Mouse (Mus musculus) neural tube, embryonic 13.5 days (tissue): ENCODE data around the gene Sema4b. TPM values are rescaled to one million over a fixed set of nuclear protein-coding genes. Genes with fewer than 3 reads are reported as not detected.

Experiments
- ATAC-seq: fragments of 200-750 bp; cut with Nextera tagmentation; 2 replicates; pipeline ENCODE4 v1.8.0; 2017; ENCODE audit warnings: low read depth, mild to moderate bottlenecking, moderate TSS enrichment, moderate library complexity
- H3K27ac ChIP-seq: fragments of 300-500 bp; sonication (generic); replicated peaks from 2 replicates; pipeline ENCODE4 v1.5.1; 2015; ENCODE audit warnings: moderate library complexity, mild to moderate bottlenecking, inconsistent platforms
- H3K27me3 ChIP-seq: fragments of 300-500 bp; sonication (generic); 2 replicates; pipeline ENCODE4 v1.6.1; 2015; ENCODE audit warnings: mild to moderate bottlenecking, inconsistent platforms
- H3K36me3 ChIP-seq: fragments of 300-500 bp; sonication (generic); 2 replicates; pipeline ENCODE4 v1.6.1; 2015; ENCODE audit warnings: mild to moderate bottlenecking, inconsistent platforms
- H3K4me1 ChIP-seq: fragments of 300-500 bp; sonication (generic); replicated peaks from 2 replicates; pipeline ENCODE4 v1.6.1; 2015; ENCODE audit warnings: inconsistent platforms
- H3K4me2 ChIP-seq: fragments of 300-500 bp; sonication (generic); 2 replicates; pipeline ENCODE4 v1.6.1; 2015; ENCODE audit warnings: inconsistent platforms, mild to moderate bottlenecking, moderate library complexity
- H3K4me3 ChIP-seq: fragments of 300-500 bp; sonication (generic); 2 replicates; pipeline ENCODE4 v1.5.1; 2015; ENCODE audit warnings: mild to moderate bottlenecking, inconsistent platforms
- H3K9ac ChIP-seq: fragments of 300-500 bp; sonication (generic); 2 replicates; pipeline ENCODE4 v1.6.1; 2015; ENCODE audit warnings: moderate library complexity, mild to moderate bottlenecking, inconsistent platforms
- H3K9me3 ChIP-seq: fragments of 300-500 bp; sonication (generic); 2 replicates; pipeline ENCODE4 v1.6.1; 2016; ENCODE audit warnings: inconsistent platforms
- WGBS: fragments of 180-500 bp; shearing (Covaris S2); methylation state at CpG from one replicate; pipeline ENCODE4 v1.1.7; 2015; 5-methylcytosine and 5-hydroxymethylcytosine counted together
- polyA plus RNA-seq: library from polyadenylated mRNA; unstranded; fragments of >200 nt; fragmentation: Nextera tagmentation; extraction: Ambion mirVana; gene quantifications from 2 replicates; pipeline ENCODE4 v1.2.1, GENCODE M21; 2015

Sema4b gene
- polyA plus RNA-seq, 1 experiment from 2014 or later = 23.2 TPM

DNA sequence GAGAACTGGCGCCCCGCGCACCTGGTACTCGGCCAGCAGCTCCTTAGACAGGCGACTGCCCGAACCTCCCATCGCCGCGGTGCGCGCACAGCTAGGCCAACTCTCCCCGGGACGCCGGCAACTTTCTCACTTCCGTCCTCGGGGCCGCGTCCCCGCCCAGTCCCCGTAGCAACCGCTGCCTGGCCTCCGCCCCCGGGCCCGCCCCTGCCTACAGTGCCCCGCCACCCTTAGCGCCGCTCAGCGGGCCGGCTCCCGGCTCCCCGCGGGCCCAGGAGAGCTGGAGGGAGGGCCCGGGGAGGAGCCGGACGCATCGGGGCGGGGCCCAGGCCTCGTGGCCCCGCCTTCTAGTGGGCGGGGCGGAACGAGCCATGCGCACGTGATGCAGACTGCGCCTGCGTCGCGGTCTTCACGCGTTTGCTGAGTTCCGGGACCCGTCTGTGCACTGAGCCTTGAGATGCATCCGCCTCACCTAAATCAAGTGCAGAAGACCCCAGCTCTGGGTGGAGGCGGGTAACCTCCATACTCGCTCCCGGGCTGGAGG lies 45.9 kb downstream of the Sema4b start, which contains the start of the genes Cib1 and Gdpgp1:
TSS of gene Cib1 (minus strand) at position 325 of the 541 bp plus-strand sequence.
TSS of gene Gdpgp1 (plus strand) at position 377 of the 541 bp plus-strand sequence.
- peaks cover 37% of the 10 kb centered on the region for H3K4me1 ChIP-seq
- peak within 1 kb of the TSS; percentile 70 for H3K4me3 ChIP-seq
- H3K27ac ChIP-seq = peak within 1 kb of the TSS; percentile 79
- H3K4me2 ChIP-seq = peak within 1 kb of the TSS; percentile 91
- peaks cover 9% of the 10 kb centered on the region for H3K36me3 ChIP-seq
- no peaks in the 10 kb centered on the region for H3K9me3 ChIP-seq
- H3K27me3 ChIP-seq = no peaks in the 10 kb centered on the region; the same call in 1 of the 2 replicates
- H3K9ac ChIP-seq = peak within 1 kb of the TSS; percentile 77
- ATAC-seq = peak; percentile 95
- under 1% methylated on average over 47 of the region's 56 CpGs for WGBS

DNA sequence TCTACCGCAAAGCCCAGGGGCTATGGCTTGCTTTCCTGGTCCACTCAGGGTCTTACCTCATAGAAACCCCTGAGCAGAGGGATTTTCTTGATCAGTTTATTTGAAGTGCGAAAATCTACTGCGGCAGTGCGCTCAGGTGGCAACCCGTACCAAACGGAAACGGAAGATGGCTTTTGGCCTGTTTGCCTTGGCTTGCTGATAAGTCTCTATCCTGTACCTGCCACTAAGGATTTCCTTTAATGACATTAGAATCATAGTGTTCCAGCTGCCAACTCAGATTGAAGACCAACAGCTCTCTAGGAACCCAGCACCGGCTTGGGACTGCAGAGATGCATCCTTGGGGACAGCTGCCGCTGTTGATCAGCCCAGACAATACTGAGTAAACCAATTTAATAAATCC lies 47.2 kb downstream of the Sema4b start:
- Histone ChIP-seq H3K4me3 (peak overlapping the region; percentile 70), H3K9ac (peak overlapping the region; percentile 60), H3K4me2 (peak overlapping the region; percentile 91), H3K9me3 (no peaks in the 10 kb centered on the region), H3K36me3 (peaks cover 8% of the 10 kb centered on the region), H3K27me3 (no peaks in the 10 kb centered on the region; the same call in 1 of the 2 replicates), H3K4me1 (peaks cover 37% of the 10 kb centered on the region), H3K27ac (no peak overlapping the region)
- ATAC-seq = no peak
- 76% methylated on average over 9 of the region's 9 CpGs for WGBS

DNA sequence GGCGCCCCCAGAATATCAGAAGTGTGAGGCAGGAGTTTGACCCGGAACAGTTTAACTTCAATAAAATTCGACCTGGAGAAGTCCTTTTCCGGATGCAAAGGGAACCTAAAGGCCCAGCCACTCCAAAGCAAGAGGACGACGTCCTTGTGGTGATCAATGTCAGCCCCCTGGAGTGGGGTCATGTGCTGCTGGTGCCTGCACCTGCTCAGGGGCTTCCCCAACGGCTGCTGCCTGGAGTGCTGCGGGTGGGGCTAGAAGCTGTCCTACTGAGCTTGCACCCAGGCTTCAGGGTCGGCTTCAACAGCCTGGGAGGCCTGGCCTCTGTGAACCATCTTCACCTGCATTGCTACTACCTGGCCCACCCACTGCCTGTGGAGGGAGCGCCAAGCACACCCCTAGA lies 51.9 kb downstream of the Sema4b start:
- H3K36me3 ChIP-seq = peaks cover 34% of the 10 kb centered on the region
- H3K27me3 ChIP-seq = no peaks in the 10 kb centered on the region
- 89% methylated on average over 10 of the region's 10 CpGs for WGBS
- H3K4me2 ChIP-seq = no peak overlapping the region
- H3K4me3 ChIP-seq = no peak overlapping the region
- H3K9me3 ChIP-seq = no peaks in the 10 kb centered on the region
- H3K4me1 ChIP-seq = peaks cover 19% of the 10 kb centered on the region
- ATAC-seq = no peak
- H3K27ac ChIP-seq = no peak overlapping the region
- no peak overlapping the region for H3K9ac ChIP-seq

DNA sequence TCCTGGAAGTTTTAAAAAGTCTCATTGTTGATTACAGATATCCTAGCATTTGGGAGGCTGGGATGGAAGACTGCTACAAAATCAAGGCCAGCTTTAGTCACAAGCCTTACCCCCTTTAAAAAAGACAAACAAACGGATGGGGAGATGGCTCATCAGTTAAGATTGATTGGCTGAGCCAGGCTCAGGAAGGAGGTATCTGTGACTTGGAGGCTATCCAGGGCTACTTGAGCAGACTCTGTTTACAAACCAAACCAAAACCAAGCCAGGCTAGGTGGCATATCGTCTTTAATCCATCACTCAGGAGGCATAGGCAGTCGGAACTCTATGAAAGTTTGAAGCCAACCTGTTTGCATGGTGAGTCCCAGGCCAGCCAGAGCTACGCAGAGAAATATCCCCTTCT lies 55.0 kb downstream of the Sema4b start:
- Histone ChIP-seq H3K27ac (no peak overlapping the region), H3K27me3 (no peaks in the 10 kb centered on the region), H3K4me3 (no peak overlapping the region), H3K36me3 (peaks cover 34% of the 10 kb centered on the region), H3K9me3 (no peaks in the 10 kb centered on the region), H3K9ac (no peak overlapping the region), H3K4me2 (no peak overlapping the region), H3K4me1 (no peaks in the 10 kb centered on the region)
- no peak for ATAC-seq
- 91% methylated on average over 4 of the region's 4 CpGs for WGBS

DNA sequence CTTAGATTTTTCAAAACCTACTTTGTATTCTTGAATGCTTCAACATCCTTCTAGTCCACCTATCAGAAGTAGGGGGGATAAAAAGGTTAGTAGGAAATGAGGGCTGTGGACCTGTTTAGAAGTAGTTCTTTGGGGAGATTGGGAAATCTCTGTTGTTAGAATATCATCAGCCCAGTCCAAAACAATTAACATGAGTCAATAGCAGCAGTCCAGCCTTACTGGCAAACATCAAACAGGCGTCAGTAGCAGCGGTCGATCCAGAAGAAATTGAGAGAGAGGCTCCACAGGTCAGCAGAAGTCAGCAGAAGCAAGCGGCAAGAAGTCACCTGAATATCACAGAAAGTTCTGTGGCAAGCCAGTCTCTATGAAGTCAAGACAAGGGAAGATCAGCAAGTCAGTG lies 58.2 kb downstream of the Sema4b start:
- Histone ChIP-seq H3K9ac (no peak overlapping the region), H3K27me3 (no peaks in the 10 kb centered on the region), H3K9me3 (no peaks in the 10 kb centered on the region), H3K36me3 (peaks cover 16% of the 10 kb centered on the region), H3K4me2 (no peak overlapping the region), H3K27ac (no peak overlapping the region), H3K4me1 (peaks cover 5% of the 10 kb centered on the region; the same call in 1 of the 2 replicates), H3K4me3 (no peak overlapping the region)
- WGBS = 96% methylated on average over 4 of the region's 4 CpGs
- no peak for ATAC-seq

DNA sequence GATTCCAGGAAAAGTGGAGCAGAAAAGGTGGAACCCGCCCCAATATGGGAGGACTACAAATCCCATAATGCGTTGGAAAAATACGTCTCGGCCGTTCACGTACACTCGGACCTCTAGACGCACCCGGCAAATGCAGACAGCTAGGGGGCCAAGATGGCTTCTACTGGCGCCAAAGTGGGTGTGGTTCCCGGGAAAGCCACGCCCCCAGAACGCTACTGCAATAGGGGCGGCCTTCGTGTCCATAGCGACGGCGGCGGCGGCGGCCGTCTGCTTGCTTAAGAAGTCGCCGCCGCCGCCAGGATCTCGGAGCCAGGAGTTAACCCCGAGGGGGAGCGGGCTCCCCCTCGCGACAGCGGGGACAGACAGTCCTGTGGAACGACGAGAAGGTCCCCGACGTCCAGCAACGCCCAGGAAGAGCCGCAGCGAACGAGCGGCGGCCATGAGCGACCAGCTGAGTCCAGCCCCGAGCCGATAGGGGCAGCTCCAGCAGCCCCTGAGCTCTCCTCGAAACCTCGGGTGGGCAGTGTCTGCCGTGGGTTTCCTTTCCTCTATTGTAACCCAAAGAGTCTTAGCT lies 59.6 kb downstream of the Sema4b start, which contains the start of gene Ttll13:
TSS of gene Ttll13 (plus strand) at position 229 of the 574 bp plus-strand sequence.
- ATAC-seq = peak; percentile 98
- 0 out of 2 replicates have a peak, but pooled peaks cover 6% of the 10 kb centered on the region for H3K27me3 ChIP-seq
- WGBS = under 1% methylated on average over 48 of the region's 48 CpGs
- no peaks in the 10 kb centered on the region for H3K9me3 ChIP-seq
- H3K27ac ChIP-seq = peak within 1 kb of the TSS; percentile 88
- peak within 1 kb of the TSS; percentile 65 for H3K9ac ChIP-seq
- H3K4me2 ChIP-seq = peak within 1 kb of the TSS; percentile 57
- H3K36me3 ChIP-seq = peaks cover 2% of the 10 kb centered on the region; the same call in 1 of the 2 replicates
- H3K4me3 ChIP-seq = peak within 1 kb of the TSS; percentile 47
- peaks cover 5% of the 10 kb centered on the region; the same call in 1 of the 2 replicates for H3K4me1 ChIP-seq

DNA sequence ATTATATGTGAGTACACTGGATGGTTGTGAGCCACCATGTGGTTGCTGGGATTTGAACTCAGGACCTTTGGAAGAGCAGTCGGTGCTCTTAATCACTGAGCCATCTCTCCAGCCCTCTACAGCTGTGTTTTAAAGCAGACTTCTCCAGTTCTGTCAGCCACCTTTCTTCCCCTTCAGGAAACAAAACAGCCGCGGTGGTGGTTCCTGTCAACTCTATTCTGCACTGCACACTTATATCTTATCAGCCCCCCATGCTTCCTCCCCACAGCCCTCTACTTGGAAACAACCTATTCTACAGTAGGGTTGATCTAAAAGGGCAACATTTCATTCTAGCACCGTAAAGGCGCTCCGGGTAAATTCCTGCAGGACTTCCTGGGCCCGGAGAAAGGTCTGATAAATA lies 60.2 kb downstream of the Sema4b start:
- Histone ChIP-seq H3K9me3 (no peaks in the 10 kb centered on the region), H3K4me2 (peak overlapping the region; percentile 57), H3K4me3 (peak overlapping the region; percentile 47), H3K27ac (peak overlapping the region; percentile 88), H3K36me3 (no peaks in the 10 kb centered on the region), H3K27me3 (0 out of 2 replicates have a peak, but pooled peaks cover 6% of the 10 kb centered on the region), H3K9ac (peak overlapping the region; percentile 65; the same call in 1 of the 2 replicates), H3K4me1 (peaks cover 5% of the 10 kb centered on the region; the same call in 1 of the 2 replicates)
- 72% methylated on average over 7 of the region's 7 CpGs for WGBS
- no peak for ATAC-seq

DNA sequence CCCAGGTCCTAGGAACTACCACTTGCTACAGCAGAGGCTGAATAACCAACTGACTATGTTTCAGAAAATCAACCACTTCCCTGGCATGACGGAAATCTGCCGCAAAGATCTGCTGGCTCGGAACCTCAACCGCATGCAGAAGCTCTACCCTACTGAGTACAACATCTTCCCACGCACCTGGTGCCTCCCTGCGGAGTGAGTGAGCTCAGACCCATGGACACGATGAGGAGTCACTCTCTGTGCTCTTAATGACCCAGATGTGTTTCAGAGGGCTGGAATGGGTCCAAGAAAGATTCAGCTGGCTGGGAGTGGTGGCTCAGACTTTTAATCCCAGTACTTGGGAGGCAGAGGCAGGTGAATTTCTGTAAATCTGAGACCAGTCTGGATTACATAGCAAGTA lies 65.8 kb downstream of the Sema4b start:
- WGBS = 73% methylated on average over 7 of the region's 7 CpGs
- no peak for ATAC-seq
- H3K4me2 ChIP-seq = no peak overlapping the region
- no peaks in the 10 kb centered on the region for H3K36me3 ChIP-seq
- no peak overlapping the region for H3K4me3 ChIP-seq
- no peak overlapping the region for H3K9ac ChIP-seq
- H3K9me3 ChIP-seq = no peaks in the 10 kb centered on the region
- H3K4me1 ChIP-seq = no peaks in the 10 kb centered on the region
- H3K27me3 ChIP-seq = peaks cover 29% of the 10 kb centered on the region
- H3K27ac ChIP-seq = no peak overlapping the region

DNA sequence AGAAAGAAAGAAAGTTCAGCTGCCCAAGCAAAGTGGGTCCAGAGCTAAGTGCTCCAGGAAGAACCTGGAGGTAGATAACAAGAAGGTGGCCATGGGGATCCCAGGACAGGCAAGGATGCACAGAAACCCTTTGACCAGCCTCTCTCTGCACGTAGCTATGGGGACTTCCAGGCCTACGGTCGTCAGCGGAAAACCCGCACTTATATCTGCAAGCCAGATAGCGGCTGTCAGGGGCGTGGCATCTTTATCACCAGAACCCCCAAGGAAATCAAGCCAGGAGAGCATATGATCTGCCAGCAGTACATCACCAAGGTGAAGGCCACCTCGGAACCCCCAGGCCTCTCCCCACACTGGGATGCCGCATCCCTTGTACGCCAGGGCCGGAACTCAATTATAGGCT lies 66.2 kb downstream of the Sema4b start:
- H3K9me3 ChIP-seq = no peaks in the 10 kb centered on the region
- H3K27me3 ChIP-seq = peaks cover 33% of the 10 kb centered on the region
- ATAC-seq = no peak
- H3K9ac ChIP-seq = no peak overlapping the region
- H3K27ac ChIP-seq = no peak overlapping the region
- H3K4me2 ChIP-seq = no peak overlapping the region
- no peaks in the 10 kb centered on the region for H3K4me1 ChIP-seq
- 88% methylated on average over 11 of the region's 11 CpGs for WGBS
- no peak overlapping the region for H3K4me3 ChIP-seq
- no peaks in the 10 kb centered on the region for H3K36me3 ChIP-seq

DNA sequence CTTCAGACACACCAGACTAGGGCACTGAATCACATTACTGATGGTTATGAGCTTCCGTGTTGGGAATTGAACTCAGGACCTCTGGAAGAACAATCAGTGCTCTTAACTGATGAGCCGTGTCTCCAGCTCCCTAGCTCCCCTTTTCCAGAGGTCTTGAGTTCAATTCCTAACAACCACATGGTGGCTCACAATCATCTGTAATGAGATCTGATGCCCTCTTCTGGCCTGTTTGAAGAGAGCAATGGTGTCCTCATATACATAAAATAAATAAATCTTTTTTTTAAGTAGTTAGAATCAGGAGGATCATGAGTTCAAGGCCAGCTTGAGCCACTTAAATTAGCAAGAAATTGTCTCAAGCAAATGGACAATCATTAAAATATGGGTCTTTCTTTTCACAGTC lies 69.3 kb downstream of the Sema4b start:
- H3K4me3 ChIP-seq = no peak overlapping the region
- ATAC-seq = no peak
- H3K4me2 ChIP-seq = no peak overlapping the region
- no peak overlapping the region for H3K9ac ChIP-seq
- H3K9me3 ChIP-seq = no peaks in the 10 kb centered on the region
- H3K27ac ChIP-seq = no peak overlapping the region
- WGBS = 80% methylated on average over 2 of the region's 2 CpGs
- peaks cover 5% of the 10 kb centered on the region for H3K4me1 ChIP-seq
- H3K36me3 ChIP-seq = no peaks in the 10 kb centered on the region
- H3K27me3 ChIP-seq = peaks cover 50% of the 10 kb centered on the region

DNA sequence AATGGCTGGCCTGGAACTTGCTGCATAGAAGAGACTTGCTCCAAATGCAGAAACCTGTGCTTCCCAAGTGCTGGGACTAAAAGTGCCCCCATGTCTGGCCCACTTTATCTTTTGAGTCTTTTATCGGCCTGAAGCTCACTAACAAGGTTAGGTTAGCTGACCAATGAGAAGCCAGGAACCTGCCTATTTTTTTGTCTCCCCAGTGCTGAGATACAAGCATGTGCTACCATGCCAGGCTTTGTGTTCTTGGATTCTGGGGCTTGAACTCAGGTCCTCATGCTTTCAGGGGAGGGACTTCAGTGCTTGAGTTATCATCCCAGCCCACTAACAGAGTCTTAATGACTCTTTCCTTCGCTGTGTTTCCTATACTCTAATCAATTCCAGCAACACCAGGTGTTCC lies 71.1 kb downstream of the Sema4b start:
- no peak overlapping the region for H3K9ac ChIP-seq
- no peaks in the 10 kb centered on the region for H3K36me3 ChIP-seq
- no peak for ATAC-seq
- H3K4me3 ChIP-seq = no peak overlapping the region
- no peaks in the 10 kb centered on the region for H3K9me3 ChIP-seq
- no peak overlapping the region for H3K4me2 ChIP-seq
- peaks cover 15% of the 10 kb centered on the region for H3K4me1 ChIP-seq
- H3K27ac ChIP-seq = no peak overlapping the region
- peaks cover 50% of the 10 kb centered on the region for H3K27me3 ChIP-seq
- WGBS = 64% methylated on average over 2 of the region's 2 CpGs

DNA sequence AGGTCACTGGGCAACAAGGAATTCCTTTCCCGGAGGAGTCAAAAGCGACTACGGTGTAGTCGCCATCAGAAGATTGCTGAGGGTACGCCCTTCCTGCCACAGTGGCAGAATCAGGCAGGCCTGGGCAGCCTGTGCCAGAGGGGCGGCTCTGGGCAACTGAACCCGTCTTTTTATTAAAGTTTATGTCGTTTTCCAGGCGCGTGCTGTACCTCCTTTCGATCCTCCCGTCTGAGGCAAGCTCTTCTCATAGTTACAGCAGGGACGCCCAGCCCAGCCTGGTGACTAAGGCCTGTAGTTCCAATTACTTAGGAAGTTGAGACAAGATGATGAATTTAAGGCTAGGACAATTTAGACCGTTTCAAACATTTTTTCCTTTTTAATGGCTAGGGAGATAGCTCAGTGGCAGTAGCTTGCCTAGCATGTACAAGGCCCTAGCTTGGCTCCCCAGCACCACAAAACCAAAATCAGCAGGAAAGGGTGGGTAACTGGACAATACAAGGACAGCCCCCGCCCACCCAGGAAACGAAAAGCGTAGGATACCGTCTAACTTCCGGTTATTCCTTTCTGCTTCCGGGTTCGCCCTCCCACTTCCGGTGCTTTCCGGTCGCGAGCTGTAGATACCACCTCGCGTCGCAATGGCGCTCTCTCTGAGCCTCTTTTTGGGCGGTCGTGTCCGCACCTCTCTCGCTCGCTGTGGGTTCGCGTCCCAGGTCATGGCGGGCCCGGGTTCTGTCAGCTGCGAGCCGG lies 74.2 kb downstream of the Sema4b start, which contains the start of gene Ngrn:
TSS of gene Ngrn (plus strand) at position 591 of the 747 bp plus-strand sequence.
- no peaks in the 10 kb centered on the region for H3K9me3 ChIP-seq
- H3K9ac ChIP-seq = peak within 1 kb of the TSS; percentile 90
- H3K4me1 ChIP-seq = peaks cover 20% of the 10 kb centered on the region
- H3K27ac ChIP-seq = peak within 1 kb of the TSS; percentile 78
- peak within 1 kb of the TSS; percentile 96 for H3K4me2 ChIP-seq
- H3K4me3 ChIP-seq = peak within 1 kb of the TSS; percentile 92
- 28% methylated on average over 40 of the region's 40 CpGs for WGBS
- H3K27me3 ChIP-seq = peaks cover 33% of the 10 kb centered on the region
- ATAC-seq = peak; percentile 88
- peaks cover 21% of the 10 kb centered on the region for H3K36me3 ChIP-seq
